ENCODE assay signal across 31 mouse cellular contexts in genomic region chr7:132167239-132167638, GRCm38 (mm10). TPM values are rescaled to one million over a fixed set of nuclear protein-coding genes. Genes with fewer than 3 reads are reported as not detected.
DNase-seq lines count a peak whose midpoint lies in the region; ATAC-seq lines count a peak whose summit lies in the region.
"Had no signal": no experiment of that assay in that cellular context is flagged by ENCODE, and none has a peak within 500 bp of the region (broad histone marks: within the 10 kb centered on the region; RNA-seq: fewer than 3 reads in every experiment).

No protein-coding gene starts in this region.

- H3K36me3 ChIP-seq in forebrain, embryonic 11.5 days (ENCODE audit: control insufficient read depth, insufficient read depth, low read length): no peaks in the 10 kb centered on the region
- H3K36me3 ChIP-seq in forebrain, embryonic 10.5 days (replicated peaks): no peaks in the 10 kb centered on the region
- no peaks in the 10 kb centered on the region for H3K36me3 ChIP-seq in embryonic facial prominence, embryonic 15.5 days
- no peaks in the 10 kb centered on the region for H3K36me3 ChIP-seq in forebrain, embryonic 16.5 days (ENCODE audit: control insufficient read depth, insufficient read depth)
- H3K36me3 ChIP-seq: heart, embryonic 15.5 days; limb, embryonic 10.5 days; limb, embryonic 15.5 days; liver, embryonic 13.5 days; neural tube, embryonic 15.5 days had no signal

- no peak overlapping the region for H3K4me2 ChIP-seq in forebrain, embryonic 11.5 days (ENCODE audit: low read depth, low read length, severe bottlenecking)
- no peak overlapping the region for H3K4me2 ChIP-seq in embryonic facial prominence, embryonic 15.5 days (replicated peaks)
- H3K4me2 ChIP-seq in forebrain, embryonic 16.5 days (ENCODE audit: low read length): no peak overlapping the region
- H3K4me2 ChIP-seq: heart, embryonic 15.5 days; limb, embryonic 15.5 days; liver, embryonic 13.5 days; neural tube, embryonic 15.5 days had no signal

- no peak overlapping the region for H3K27ac ChIP-seq in forebrain, embryonic 11.5 days (ENCODE audit: low read depth, low read length)
- no peak overlapping the region for H3K27ac ChIP-seq in forebrain, embryonic 10.5 days
- no peak overlapping the region for H3K27ac ChIP-seq in embryonic facial prominence, embryonic 15.5 days (replicated peaks)
- no peak overlapping the region for H3K27ac ChIP-seq in forebrain, embryonic 16.5 days (ENCODE audit: low read length)
- H3K27ac ChIP-seq: heart, embryonic 15.5 days; limb, embryonic 10.5 days; limb, embryonic 15.5 days; liver, embryonic 13.5 days; neural tube, embryonic 15.5 days had no signal

- no peaks in the 10 kb centered on the region for H3K4me1 ChIP-seq in forebrain, embryonic 11.5 days (replicated peaks; ENCODE audit: control insufficient read depth, insufficient read depth, low read length)
- H3K4me1 ChIP-seq in forebrain, embryonic 10.5 days: peaks cover 20% of the 10 kb centered on the region
- peaks cover 8% of the 10 kb centered on the region for H3K4me1 ChIP-seq in embryonic facial prominence, embryonic 15.5 days
- peaks cover 6% of the 10 kb centered on the region for H3K4me1 ChIP-seq in forebrain, embryonic 16.5 days (replicated peaks; ENCODE audit: control insufficient read depth, insufficient read depth, low read length)
- H3K4me1 ChIP-seq: heart, embryonic 15.5 days; liver, embryonic 13.5 days had no signal

- ATAC-seq in forebrain, embryonic 11.5 days (replicated peaks; ENCODE audit: low FRiP score): 0 out of 2 replicates have a peak, but pooled peaks have one; percentile 21
- ATAC-seq in embryonic facial prominence, embryonic 15.5 days (ENCODE audit: insufficient number of reproducible peaks, low FRiP score, low TSS enrichment, low read depth): peak; percentile 66; the same call in 1 of the 2 replicates
- peak; percentile 89 for ATAC-seq in forebrain, embryonic 16.5 days
- ATAC-seq in megakaryocyte, adult 5-6 weeks (ENCODE audit: poor library complexity, severe bottlenecking): no peak
- ATAC-seq: intestine, postnatal 0 days; lung, postnatal 0 days; Patski had no signal

- 71% methylated on average over 4 of the region's 4 CpGs for WGBS in forebrain, embryonic 11.5 days
- 78% methylated on average over 4 of the region's 4 CpGs for WGBS in forebrain, embryonic 10.5 days
- 57% methylated on average over 4 of the region's 4 CpGs for WGBS in embryonic facial prominence, embryonic 15.5 days
- WGBS in forebrain, embryonic 16.5 days: 32% methylated on average over 4 of the region's 4 CpGs

- H3K4me3 ChIP-seq in forebrain, embryonic 11.5 days (ENCODE audit: low read depth, low read length): no peak overlapping the region
- H3K4me3 ChIP-seq in forebrain, embryonic 10.5 days: no peak overlapping the region
- H3K4me3 ChIP-seq in embryonic facial prominence, embryonic 15.5 days (replicated peaks): no peak overlapping the region
- no peak overlapping the region for H3K4me3 ChIP-seq in forebrain, embryonic 16.5 days (replicated peaks; ENCODE audit: low read length)
- H3K4me3 ChIP-seq: heart, embryonic 15.5 days; limb, embryonic 10.5 days; limb, embryonic 15.5 days; liver, embryonic 13.5 days; neural tube, embryonic 15.5 days had no signal

- H3K9me3 ChIP-seq in forebrain, embryonic 11.5 days (ENCODE audit: control insufficient read depth, low read length): no peaks in the 10 kb centered on the region; the same call in 1 of the 2 replicates
- no peaks in the 10 kb centered on the region; the same call in 1 of the 2 replicates for H3K9me3 ChIP-seq in forebrain, embryonic 10.5 days
- H3K9me3 ChIP-seq in embryonic facial prominence, embryonic 15.5 days (replicated peaks): no peaks in the 10 kb centered on the region
- no peaks in the 10 kb centered on the region for H3K9me3 ChIP-seq in forebrain, embryonic 16.5 days (ENCODE audit: control insufficient read depth, low read length)
- H3K9me3 ChIP-seq: heart, embryonic 15.5 days; limb, embryonic 10.5 days; limb, embryonic 15.5 days; liver, embryonic 13.5 days; neural tube, embryonic 15.5 days had no signal

- DNase-seq in forebrain, embryonic 11.5 days (ENCODE audit: low spot score): no peak
- DNase-seq in forebrain, embryonic 10.5 days (ENCODE audit: extremely low spot score, low spot score): no peak
- DNase-seq in layer of hippocampus, postnatal 14 days (ENCODE audit: low spot score in 2 of 2): peak; percentile 46 to 77
- no peak for DNase-seq in layer of hippocampus, postnatal 10 days (ENCODE audit: low spot score in 2 of 2)
- no peak for DNase-seq in kidney, postnatal 10 days
- DNase-seq: adrenal gland, postnatal 14 days; cerebellum, adult 18-20 months; cerebellum, postnatal 25 days; gastrocnemius, postnatal 14 days; kidney, adult 9 months; kidney, postnatal 14 days; liver, embryonic 13.5 days; lung, adult 18-20 months; lung, postnatal 4 days; midbrain, embryonic 14.5 days; retina, postnatal 1 day; right cerebral cortex, postnatal 14 days; thymus, postnatal 4 days had no signal

- H3K9ac ChIP-seq in forebrain, embryonic 11.5 days (ENCODE audit: low read length): no peak overlapping the region
- no peak overlapping the region for H3K9ac ChIP-seq in embryonic facial prominence, embryonic 15.5 days
- no peak overlapping the region for H3K9ac ChIP-seq in forebrain, embryonic 16.5 days (replicated peaks; ENCODE audit: low read depth, low read length)
- H3K9ac ChIP-seq: heart, embryonic 15.5 days; limb, embryonic 15.5 days; liver, embryonic 13.5 days; neural tube, embryonic 15.5 days had no signal

- H3K27me3 ChIP-seq in forebrain, embryonic 11.5 days (ENCODE audit: control insufficient read depth, insufficient read depth, low read length): no peaks in the 10 kb centered on the region
- H3K27me3 ChIP-seq in forebrain, embryonic 10.5 days (ENCODE audit: poor library complexity, severe bottlenecking): no peaks in the 10 kb centered on the region
- no peaks in the 10 kb centered on the region; the same call in 1 of the 2 replicates for H3K27me3 ChIP-seq in embryonic facial prominence, embryonic 15.5 days
- no peaks in the 10 kb centered on the region for H3K27me3 ChIP-seq in forebrain, embryonic 16.5 days (replicated peaks; ENCODE audit: control insufficient read depth, insufficient read depth, low read length)
- H3K27me3 ChIP-seq: limb, embryonic 15.5 days; liver, embryonic 13.5 days; neural tube, embryonic 15.5 days had no signal

RNA-seq across cellular contexts. Expression of gene Cpxm2, which starts 12.7 kb away (rescaled TPM):
- polyA plus RNA-seq in forebrain, embryonic 11.5 days (2014; fragmentation: Nextera tagmentation; extraction: Ambion mirVana): 2.9 and 3.7 TPM in 2 replicates
- polyA plus RNA-seq in forebrain, embryonic 10.5 days (2016; fragmentation: Nextera tagmentation; extraction: Ambion mirVana): 0.32 and 0.36 TPM in 2 replicates
- total RNA-seq in layer of hippocampus, postnatal 14 days (2021): 1 to 10 TPM; 3.1 to 4.0 TPM
- 1 to 10 TPM; 5.1 to 6.7 TPM for total RNA-seq in layer of hippocampus, postnatal 10 days (2021)
- 15.6 and 23.7 TPM in 2 replicates for polyA plus RNA-seq in embryonic facial prominence, embryonic 15.5 days (2015; fragmentation: Nextera tagmentation; extraction: Ambion mirVana)
- polyA plus RNA-seq in forebrain, embryonic 16.5 days (2015; fragmentation: Nextera tagmentation; extraction: Ambion mirVana): 1.5 and 3.0 TPM in 2 replicates
- not detected in 2 replicates for total RNA-seq in megakaryocyte, adult 5-6 weeks (2015)
- total RNA-seq in megakaryocyte, adult 5-6 weeks (2017): not detected in 2 replicates
- total RNA-seq: granulocyte monocyte progenitor cell, adult 5-6 weeks; megakaryocyte-erythroid progenitor cell, adult 5-6 weeks; MEL had no signal
- polyA plus RNA-seq: Patski had no signal

Comparison
In these comparisons a context has a peak if more than half of its experiments do, and no peak if none do; other contexts are left out.
1. DNase-seq: peak in layer of hippocampus, postnatal 14 days (2 of 2); none in forebrain, embryonic 11.5 days (single experiment), forebrain, embryonic 10.5 days (single experiment), layer of hippocampus, postnatal 10 days (0 of 2) and kidney, postnatal 10 days (single experiment).